ENCODE assay signal across 10 mouse cellular contexts in genomic region chr11:94933584-94933983, GRCm38 (mm10). TPM values are rescaled to one million over a fixed set of nuclear protein-coding genes. Genes with fewer than 3 reads are reported as not detected.
DNase-seq lines count a peak whose midpoint lies in the region; ATAC-seq lines count a peak whose summit lies in the region.
"Had no signal": no experiment of that assay in that cellular context is flagged by ENCODE, and none has a peak within 500 bp of the region (broad histone marks: within the 10 kb centered on the region; RNA-seq: fewer than 3 reads in every experiment).

No protein-coding gene starts in this region.

- no peak for ATAC-seq in liver, embryonic 12.5 days
- peak; percentile 3; the same call in 1 of the 2 replicates for ATAC-seq in embryonic facial prominence, embryonic 12.5 days (ENCODE audit: insufficient number of reproducible peaks, insufficient read depth, low FRiP score, low TSS enrichment)
- ATAC-seq in heart, embryonic 12.5 days (ENCODE audit: insufficient number of reproducible peaks, low FRiP score) = no peak
- no peak for ATAC-seq in forebrain, embryonic 13.5 days

- H3K36me3 ChIP-seq in liver, embryonic 12.5 days = no peaks in the 10 kb centered on the region
- H3K36me3 ChIP-seq in embryonic facial prominence, embryonic 12.5 days = no peaks in the 10 kb centered on the region
- H3K36me3 ChIP-seq in heart, embryonic 12.5 days = no peaks in the 10 kb centered on the region
- no peaks in the 10 kb centered on the region for H3K36me3 ChIP-seq in forebrain, embryonic 13.5 days (ENCODE audit: poor library complexity, severe bottlenecking)
- H3K36me3 ChIP-seq: midbrain, embryonic 12.5 days had no signal

- no peaks in the 10 kb centered on the region for H3K9me3 ChIP-seq in liver, embryonic 12.5 days (replicated peaks)
- H3K9me3 ChIP-seq in embryonic facial prominence, embryonic 12.5 days = no peaks in the 10 kb centered on the region
- H3K9me3 ChIP-seq in heart, embryonic 12.5 days (replicated peaks) = no peaks in the 10 kb centered on the region
- H3K9me3 ChIP-seq in forebrain, embryonic 13.5 days (replicated peaks) = no peaks in the 10 kb centered on the region
- H3K9me3 ChIP-seq: midbrain, embryonic 12.5 days had no signal

- peaks cover 93% of the 10 kb centered on the region for H3K27me3 ChIP-seq in liver, embryonic 12.5 days (replicated peaks)
- H3K27me3 ChIP-seq in embryonic facial prominence, embryonic 12.5 days = peaks cover 6% of the 10 kb centered on the region
- H3K27me3 ChIP-seq in heart, embryonic 12.5 days (replicated peaks) = peaks cover 49% of the 10 kb centered on the region
- peaks cover 65% of the 10 kb centered on the region for H3K27me3 ChIP-seq in forebrain, embryonic 13.5 days

- no peak overlapping the region for H3K4me3 ChIP-seq in liver, embryonic 12.5 days
- no peak overlapping the region for H3K4me3 ChIP-seq in embryonic facial prominence, embryonic 12.5 days
- H3K4me3 ChIP-seq in heart, embryonic 12.5 days = no peak overlapping the region
- H3K4me3 ChIP-seq in forebrain, embryonic 13.5 days = no peak overlapping the region
- H3K4me3 ChIP-seq: midbrain, embryonic 12.5 days had no signal

- no peak overlapping the region for H3K4me2 ChIP-seq in liver, embryonic 12.5 days
- H3K4me2 ChIP-seq in embryonic facial prominence, embryonic 12.5 days (replicated peaks) = peak overlapping the region; percentile 18; the same call in 1 of the 2 replicates
- H3K4me2 ChIP-seq in heart, embryonic 12.5 days = peak overlapping the region; percentile 8; the same call in 1 of the 2 replicates
- no peak overlapping the region for H3K4me2 ChIP-seq in forebrain, embryonic 13.5 days
- H3K4me2 ChIP-seq: midbrain, embryonic 12.5 days had no signal

- 24% methylated on average over 8 of the region's 8 CpGs for WGBS in liver, embryonic 12.5 days (ENCODE audit: insufficient replicate concordance)
- 6% methylated on average over 8 of the region's 8 CpGs for WGBS in embryonic facial prominence, embryonic 12.5 days
- 10% methylated on average over 8 of the region's 8 CpGs for WGBS in heart, embryonic 12.5 days
- 10% methylated on average over 8 of the region's 8 CpGs for WGBS in forebrain, embryonic 13.5 days

- no peak overlapping the region for H3K9ac ChIP-seq in liver, embryonic 12.5 days
- no peak overlapping the region for H3K9ac ChIP-seq in embryonic facial prominence, embryonic 12.5 days
- 0 out of 2 replicates have a peak overlapping the region, but pooled peaks have one; percentile 11 for H3K9ac ChIP-seq in heart, embryonic 12.5 days
- no peak overlapping the region for H3K9ac ChIP-seq in forebrain, embryonic 13.5 days
- H3K9ac ChIP-seq: midbrain, embryonic 12.5 days had no signal

- 0 out of 2 replicates have a peak overlapping the region, but pooled peaks have one; percentile 17 for H3K27ac ChIP-seq in liver, embryonic 12.5 days
- H3K27ac ChIP-seq in embryonic facial prominence, embryonic 12.5 days = peak overlapping the region; percentile 87
- peak overlapping the region; percentile 55; the same call in 1 of the 2 replicates for H3K27ac ChIP-seq in heart, embryonic 12.5 days (ENCODE audit: poor library complexity, severe bottlenecking)
- no peak overlapping the region for H3K27ac ChIP-seq in forebrain, embryonic 13.5 days
- H3K27ac ChIP-seq: midbrain, embryonic 12.5 days had no signal

- peaks cover 21% of the 10 kb centered on the region for H3K4me1 ChIP-seq in liver, embryonic 12.5 days
- H3K4me1 ChIP-seq in embryonic facial prominence, embryonic 12.5 days = peaks cover 67% of the 10 kb centered on the region
- peaks cover 46% of the 10 kb centered on the region for H3K4me1 ChIP-seq in heart, embryonic 12.5 days (replicated peaks)
- peaks cover 28% of the 10 kb centered on the region for H3K4me1 ChIP-seq in forebrain, embryonic 13.5 days

- no peak for DNase-seq in liver
- DNase-seq in lung, postnatal 4 days = peak; percentile 69 to 87
- DNase-seq in right cerebral cortex, adult 18-20 months = no peak
- DNase-seq: thymus, postnatal 4 days had no signal

RNA-seq across cellular contexts. Expression of gene Col1a1, which starts 2.4 kb away (rescaled TPM):
- polyA plus RNA-seq in liver, embryonic 12.5 days (2016; fragmentation: Nextera tagmentation; extraction: Ambion mirVana) = 135 and 153 TPM in 2 replicates
- polyA plus RNA-seq in embryonic facial prominence, embryonic 12.5 days (2016; fragmentation: Nextera tagmentation; extraction: Ambion mirVana) = 512 and 623 TPM in 2 replicates
- 404 and 446 TPM in 2 replicates for polyA plus RNA-seq in heart, embryonic 12.5 days (2016; fragmentation: Nextera tagmentation; extraction: Ambion mirVana)
- polyA plus RNA-seq in forebrain, embryonic 13.5 days (2015; fragmentation: Nextera tagmentation; extraction: Ambion mirVana) = 29.9 and 31.5 TPM in 2 replicates

RNA-seq across cellular contexts. Expression of gene Hils1, which starts 33.8 kb away (rescaled TPM):
- not detected in 2 replicates for polyA plus RNA-seq in liver, embryonic 12.5 days (2016; fragmentation: Nextera tagmentation; extraction: Ambion mirVana)
- polyA plus RNA-seq in embryonic facial prominence, embryonic 12.5 days (2016; fragmentation: Nextera tagmentation; extraction: Ambion mirVana) = not detected in 2 replicates
- polyA plus RNA-seq in heart, embryonic 12.5 days (2016; fragmentation: Nextera tagmentation; extraction: Ambion mirVana) = 0.30 TPM in 1 of 2 replicates, not detected in the other
- polyA plus RNA-seq in forebrain, embryonic 13.5 days (2015; fragmentation: Nextera tagmentation; extraction: Ambion mirVana) = not detected in 2 replicates
- polyA plus RNA-seq: forebrain, embryonic 11.5 days; midbrain, embryonic 12.5 days had no signal

RNA-seq across cellular contexts. Expression of gene Sgca, which starts 42.5 kb away (rescaled TPM):
- 0.17 TPM in 1 of 2 replicates, not detected in the other for polyA plus RNA-seq in liver, embryonic 12.5 days (2016; fragmentation: Nextera tagmentation; extraction: Ambion mirVana)
- polyA plus RNA-seq in embryonic facial prominence, embryonic 12.5 days (2016; fragmentation: Nextera tagmentation; extraction: Ambion mirVana) = 1.5 and 1.8 TPM in 2 replicates
- 20.6 and 26.6 TPM in 2 replicates for polyA plus RNA-seq in heart, embryonic 12.5 days (2016; fragmentation: Nextera tagmentation; extraction: Ambion mirVana)
- not detected in 2 replicates for polyA plus RNA-seq in forebrain, embryonic 13.5 days (2015; fragmentation: Nextera tagmentation; extraction: Ambion mirVana)
- polyA plus RNA-seq: forebrain, embryonic 11.5 days; midbrain, embryonic 12.5 days had no signal

RNA-seq across cellular contexts. Expression of gene Ppp1r9b, which starts 57.3 kb away (rescaled TPM):
- polyA plus RNA-seq in liver, embryonic 12.5 days (2016; fragmentation: Nextera tagmentation; extraction: Ambion mirVana) = 13.4 and 14.1 TPM in 2 replicates
- 14.4 TPM in 2 replicates for polyA plus RNA-seq in embryonic facial prominence, embryonic 12.5 days (2016; fragmentation: Nextera tagmentation; extraction: Ambion mirVana)
- polyA plus RNA-seq in heart, embryonic 12.5 days (2016; fragmentation: Nextera tagmentation; extraction: Ambion mirVana) = 10.4 and 12.2 TPM in 2 replicates
- polyA plus RNA-seq in forebrain, embryonic 13.5 days (2015; fragmentation: Nextera tagmentation; extraction: Ambion mirVana) = 15.8 and 16.3 TPM in 2 replicates

Comparison
In these comparisons a context has a peak if more than half of its experiments do, and no peak if none do; other contexts are left out.
1. H3K4me2 ChIP-seq: peak in embryonic facial prominence, embryonic 12.5 days (single experiment) and heart, embryonic 12.5 days (single experiment); none in liver, embryonic 12.5 days (single experiment) and forebrain, embryonic 13.5 days (single experiment).
2. DNase-seq: peak in lung, postnatal 4 days (2 of 2); none in liver (single experiment) and right cerebral cortex, adult 18-20 months (single experiment).